Mouse (Mus musculus) embryonic facial prominence, embryonic 13.5 days (tissue): ENCODE measurements around the gene Pfkfb4. TPM values are rescaled to one million over a fixed set of nuclear protein-coding genes. Genes with fewer than 3 reads are reported as not detected.

ENCODE experiments used
- ATAC-seq: fragments of 200-750 bp; cut with Nextera tagmentation; 2 replicates; pipeline ENCODE4 v1.8.0; 2017; ENCODE audit warnings: low read depth; ENCODE audit not compliant: insufficient number of reproducible peaks, insufficient read depth, low FRiP score, low TSS enrichment
- H3K27ac ChIP-seq: fragments of 300-500 bp; sonication (generic); 2 replicates; pipeline ENCODE4 v1.5.1; 2015; ENCODE audit warnings: moderate library complexity, mild to moderate bottlenecking, inconsistent platforms
- H3K27me3 ChIP-seq: fragments of 300-500 bp; sonication (generic); 2 replicates; pipeline ENCODE4 v1.6.1; 2015; ENCODE audit warnings: mild to moderate bottlenecking, inconsistent platforms
- H3K36me3 ChIP-seq: fragments of 300-500 bp; sonication (generic); 2 replicates; pipeline ENCODE4 v1.6.1; 2015; ENCODE audit warnings: mild to moderate bottlenecking, inconsistent platforms
- H3K4me1 ChIP-seq: fragments of 300-500 bp; sonication (generic); 2 replicates; pipeline ENCODE4 v1.6.1; 2015; ENCODE audit warnings: inconsistent platforms
- H3K4me2 ChIP-seq: fragments of 300-500 bp; sonication (generic); 2 replicates; pipeline ENCODE4 v1.6.1; 2015; ENCODE audit warnings: moderate library complexity, mild to moderate bottlenecking, inconsistent platforms
- H3K4me3 ChIP-seq: fragments of 300-500 bp; sonication (generic); 2 replicates; pipeline ENCODE4 v1.5.1; 2015; ENCODE audit warnings: mild to moderate bottlenecking, inconsistent platforms
- H3K9ac ChIP-seq: fragments of 300-500 bp; sonication (generic); 2 replicates; pipeline ENCODE4 v1.6.1; 2015; ENCODE audit warnings: mild to moderate bottlenecking, inconsistent platforms
- H3K9me3 ChIP-seq: fragments of 300-500 bp; sonication (generic); 2 replicates; pipeline ENCODE4 v1.6.1; 2016; ENCODE audit warnings: inconsistent platforms
- WGBS: fragments of 180-500 bp; shearing (Covaris S2); methylation state at CpG from one replicate; pipeline ENCODE4 v1.1.7; 2015; ENCODE audit warnings: mixed read lengths; 5-methylcytosine and 5-hydroxymethylcytosine counted together
- microRNA counts: library from miRNA; unstranded; fragments of <30 nt; microRNA quantifications from one replicate; lab custom pipeline; 2016
- microRNA-seq: library from miRNA; unstranded; fragments of <30 nt; microRNA quantifications from one replicate; pipeline ENCODE4, GENCODE M21; 2016
- polyA plus RNA-seq: library from polyadenylated mRNA; unstranded; fragments of >200 nt; fragmentation: Nextera tagmentation; extraction: Ambion mirVana; gene quantifications from 2 replicates; pipeline ENCODE4 v1.2.1, GENCODE M21; 2015

Gene Pfkfb4
- polyA plus RNA-seq, 1 experiment from 2014 or later = 19.0 TPM

GRCm38 (mm10) chr9:109060898-109061295, 69.3 kb downstream of the Pfkfb4 start:
- peaks cover 86% of the 10 kb centered on the region for H3K36me3 ChIP-seq
- H3K9me3 ChIP-seq = no peaks in the 10 kb centered on the region

GRCm38 (mm10) chr9:109068095-109068735, 76.6 kb downstream of the Pfkfb4 start:
- Histone ChIP-seq H3K9me3 (no peaks in the 10 kb centered on the region), H3K9ac (no peak overlapping the region), H3K4me3 (no peak overlapping the region), H3K4me1 (peaks cover 10% of the 10 kb centered on the region), H3K27ac (no peak overlapping the region), H3K36me3 (peaks cover 84% of the 10 kb centered on the region), H3K27me3 (no peaks in the 10 kb centered on the region), H3K4me2 (no peak overlapping the region)
- 90% methylated on average over 3 of the region's 3 CpGs for WGBS
- ATAC-seq = no peak

More at GRCm38 (mm10) chr9:109060898-109061295, 69.3 kb downstream of the Pfkfb4 start:
- H3K27me3 ChIP-seq = no peaks in the 10 kb centered on the region
- ATAC-seq = no peak
- no peak overlapping the region for H3K27ac ChIP-seq
- H3K4me1 ChIP-seq = peaks cover 19% of the 10 kb centered on the region
- WGBS = 81% methylated on average over 5 of the region's 5 CpGs
- no peak overlapping the region for H3K4me3 ChIP-seq
- no peak overlapping the region for H3K9ac ChIP-seq
- no peak overlapping the region for H3K4me2 ChIP-seq

GRCm38 (mm10) chr9:109073661-109074573, 82.3 kb downstream of the Pfkfb4 start, which contains the start of gene Atrip:
Gene Atrip, minus strand, starts transcription at chr9:109074124.
- ATAC-seq = peak; percentile 91
- H3K4me1 ChIP-seq = peaks cover 17% of the 10 kb centered on the region

GRCm38 (mm10) chr9:109080516-109080915, 88.9 kb downstream of the Pfkfb4 start:
- ATAC-seq = no peak
- Histone ChIP-seq H3K4me3 (no peak overlapping the region), H3K4me1 (peaks cover 23% of the 10 kb centered on the region), H3K9ac (no peak overlapping the region), H3K27me3 (no peaks in the 10 kb centered on the region), H3K36me3 (peaks cover 29% of the 10 kb centered on the region), H3K9me3 (no peaks in the 10 kb centered on the region), H3K4me2 (peak overlapping the region; percentile 86; the same call in 1 of the 2 replicates), H3K27ac (no peak overlapping the region)
- WGBS = 94% methylated on average over 3 of the region's 3 CpGs

More at GRCm38 (mm10) chr9:109073661-109074573, 82.3 kb downstream of the Pfkfb4 start, which contains the start of gene Atrip:
- Histone ChIP-seq H3K4me2 (peak within 1 kb of the TSS; percentile 91), H3K9me3 (no peaks in the 10 kb centered on the region), H3K27me3 (no peaks in the 10 kb centered on the region), H3K36me3 (peaks cover 39% of the 10 kb centered on the region), H3K4me3 (peak within 1 kb of the TSS; percentile 89), H3K9ac (peak within 1 kb of the TSS; percentile 92), H3K27ac (peak within 1 kb of the TSS; percentile 80)
- under 1% methylated on average over 57 of the region's 57 CpGs for WGBS

GRCm38 (mm10) chr9:109081749-109082123, 90.2 kb downstream of the Pfkfb4 start:
- Histone ChIP-seq H3K4me3 (peak overlapping the region; percentile 83), H3K9me3 (no peaks in the 10 kb centered on the region), H3K9ac (peak overlapping the region; percentile 87), H3K4me1 (peaks cover 23% of the 10 kb centered on the region), H3K27me3 (no peaks in the 10 kb centered on the region), H3K36me3 (peaks cover 29% of the 10 kb centered on the region), H3K4me2 (peak overlapping the region; percentile 86), H3K27ac (peak overlapping the region; percentile 55)
- WGBS = 8% methylated on average over 11 of the region's 11 CpGs
- no peak for ATAC-seq

MicroRNAs within 50 kb of the gene (microRNA counts, 519-probe panel; counts per million panel counts)
- microRNA mmu-miR-711 (lab: Ali Mortazavi, UCI) = 236 counts per million, percentile 44 among the panel's probes with 10 or more counts

Small RNAs within 50 kb of the gene (microRNA-seq; reads per million reads assigned to microRNA genes)
- not detected for gene Mir711

Other genes starting within 250 kb of the Pfkfb4 start
- 127 and 144 TPM in 2 replicates for gene Ip6k2, start 208.0 kb upstream of the Pfkfb4 start, polyA plus RNA-seq
- 19.0 and 21.5 TPM in 2 replicates for gene Nckipsd, start 183.4 kb upstream of the Pfkfb4 start, polyA plus RNA-seq
- 0.51 and 0.56 TPM in 2 replicates for gene Celsr3, start 165.5 kb upstream of the Pfkfb4 start, polyA plus RNA-seq
- gene Slc26a6, start 138.5 kb upstream of the Pfkfb4 start, polyA plus RNA-seq = 20.4 and 22.7 TPM in 2 replicates
- not detected in 2 replicates for gene Tmem89, start 77.2 kb upstream of the Pfkfb4 start, polyA plus RNA-seq
- gene Uqcrc1, start 55.1 kb upstream of the Pfkfb4 start, polyA plus RNA-seq = 422 and 457 TPM in 2 replicates
- gene Col7a1, start 38.2 kb upstream of the Pfkfb4 start, polyA plus RNA-seq = 24.6 and 26.0 TPM in 2 replicates
- gene Ucn2, start 5.8 kb upstream of the Pfkfb4 start, polyA plus RNA-seq = 0.30 and 0.83 TPM in 2 replicates
- gene Shisa5, start 46.8 kb downstream of the Pfkfb4 start, polyA plus RNA-seq = 65.4 and 76.0 TPM in 2 replicates
- gene Trex1, start 68.0 kb downstream of the Pfkfb4 start, polyA plus RNA-seq = 13.3 and 13.7 TPM in 2 replicates
- 26.8 and 29.6 TPM in 2 replicates for gene Atrip, start 82.3 kb downstream of the Pfkfb4 start, polyA plus RNA-seq
- gene Ccdc51, start 90.7 kb downstream of the Pfkfb4 start, polyA plus RNA-seq = 14.1 and 14.6 TPM in 2 replicates
- gene Tma7, start 90.8 kb downstream of the Pfkfb4 start, polyA plus RNA-seq = 686 and 706 TPM in 2 replicates
- gene Plxnb1, start 103.6 kb downstream of the Pfkfb4 start, polyA plus RNA-seq = 13.1 and 13.2 TPM in 2 replicates
- gene Fbxw21, start 170.3 kb downstream of the Pfkfb4 start, polyA plus RNA-seq = not detected in 2 replicates
- gene Fbxw13, start 204.2 kb downstream of the Pfkfb4 start, polyA plus RNA-seq = not detected in 2 replicates
- gene Fbxw20, start 243.0 kb downstream of the Pfkfb4 start, polyA plus RNA-seq = not detected in 2 replicates